Mouse (Mus musculus) frontal cortex, postnatal 25 days (tissue): Measurements from ENCODE around the gene Stx16.

Experiments
- DNase-seq, 2 experiments: peaks; one replicate each; pipeline ENCODE4 v3.0.0; 2022; ENCODE audit warnings: low spot score in 2 of 2

Gene Stx16

GRCm38 (mm10) chr2:174126522-174127375 is 50.6 kb downstream of the Stx16 start:
- DNase-seq = peak; percentile 36 to 64

GRCm38 (mm10) chr2:174127376-174127713 is 51.2 kb downstream of the Stx16 start:
- DNase-seq = no peak

- no peak for DNase-seq
Observed at GRCm38 (mm10) chr2:174128926-174129325, 52.8 kb downstream of the Stx16 start.

GRCm38 (mm10) chr2:174130468-174131097 is 54.5 kb downstream of the Stx16 start:
- no peak for DNase-seq

- DNase-seq = no peak
Observed at GRCm38 (mm10) chr2:174132413-174132969, 56.4 kb downstream of the Stx16 start.
